Mouse (Mus musculus): ENCODE measurements at regions not wholly inside any gene's neighbourhood (a gene's known extent, or its start where the extent isn't known, plus 50 kb on each side); places are given as distances from the start of the nearest gene placed in this dataset.

- Histone ChIP-seq H3K27ac (replicated peaks; ENCODE audit: low read depth, low read length) (no peak overlapping the region), H3K4me3 (ENCODE audit: low read depth, low read length) (no peak overlapping the region), H3K9ac (replicated peaks; ENCODE audit: low read length) (no peak overlapping the region), H3K4me1 (ENCODE audit: control insufficient read depth, insufficient read depth, low read length) (no peaks in the 10 kb centered on the region), H3K4me2 (ENCODE audit: low read depth, low read length) (no peak overlapping the region), H3K36me3 (replicated peaks; ENCODE audit: control insufficient read depth, insufficient read depth, low read depth, low read length) (no peaks in the 10 kb centered on the region), H3K9me3 (replicated peaks; ENCODE audit: control insufficient read depth, low read length) (no peaks in the 10 kb centered on the region), H3K27me3 (ENCODE audit: control insufficient read depth, insufficient read depth, low read length) (no peaks in the 10 kb centered on the region)
- WGBS = 42% methylated on average over 17 of the region's 17 CpGs
- ATAC-seq (replicated peaks; ENCODE audit: insufficient number of reproducible peaks, low FRiP score, low TSS enrichment, low read depth) (peak; percentile 96), DNase-seq (ENCODE audit: low spot score) (peak; percentile 84)
These were observed 198.6 kb upstream of the Hs6st1 start for GRCm38 (mm10) chr1:35869381-35870143.

- Histone ChIP-seq H3K9ac (replicated peaks; ENCODE audit: low read length) (no peak overlapping the region), H3K4me1 (ENCODE audit: control insufficient read depth, insufficient read depth, low read length) (no peaks in the 10 kb centered on the region), H3K27ac (replicated peaks; ENCODE audit: low read depth, low read length) (no peak overlapping the region), H3K27me3 (ENCODE audit: control insufficient read depth, insufficient read depth, low read length) (no peaks in the 10 kb centered on the region), H3K36me3 (replicated peaks; ENCODE audit: control insufficient read depth, insufficient read depth, low read depth, low read length) (no peaks in the 10 kb centered on the region), H3K9me3 (replicated peaks; ENCODE audit: control insufficient read depth, low read length) (no peaks in the 10 kb centered on the region), H3K4me3 (ENCODE audit: low read depth, low read length) (no peak overlapping the region), H3K4me2 (ENCODE audit: low read depth, low read length) (no peak overlapping the region)
- DNase-seq (ENCODE audit: low spot score) (no peak), ATAC-seq (replicated peaks; ENCODE audit: insufficient number of reproducible peaks, low FRiP score, low TSS enrichment, low read depth) (no peak)
- WGBS = 79% methylated on average over 9 of the region's 9 CpGs
These were observed 197.9 kb upstream of the Hs6st1 start for GRCm38 (mm10) chr1:35870144-35870827.

GRCm38 (mm10) chr1:35873038-35873437, 195.2 kb upstream of the Hs6st1 start:
- no peak overlapping the region for H3K9ac ChIP-seq (replicated peaks; ENCODE audit: low read length)
- 94% methylated on average over 2 of the region's 2 CpGs for WGBS
- no peaks in the 10 kb centered on the region for H3K27me3 ChIP-seq (ENCODE audit: control insufficient read depth, insufficient read depth, low read length)
- no peaks in the 10 kb centered on the region for H3K4me1 ChIP-seq (ENCODE audit: control insufficient read depth, insufficient read depth, low read length)
- DNase-seq (ENCODE audit: low spot score) = no peak
- no peaks in the 10 kb centered on the region for H3K9me3 ChIP-seq (replicated peaks; ENCODE audit: control insufficient read depth, low read length)
- no peak overlapping the region for H3K4me2 ChIP-seq (ENCODE audit: low read depth, low read length)
- no peak overlapping the region for H3K4me3 ChIP-seq (ENCODE audit: low read depth, low read length)
- no peak overlapping the region for H3K27ac ChIP-seq (replicated peaks; ENCODE audit: low read depth, low read length)
- H3K36me3 ChIP-seq (replicated peaks; ENCODE audit: control insufficient read depth, insufficient read depth, low read depth, low read length) = no peaks in the 10 kb centered on the region
- ATAC-seq (replicated peaks; ENCODE audit: insufficient number of reproducible peaks, low FRiP score, low TSS enrichment, low read depth) = no peak

- Histone ChIP-seq H3K4me1 (ENCODE audit: control insufficient read depth, insufficient read depth, low read length) (no peaks in the 10 kb centered on the region), H3K9me3 (replicated peaks; ENCODE audit: control insufficient read depth, low read length) (no peaks in the 10 kb centered on the region), H3K4me2 (ENCODE audit: low read depth, low read length) (no peak overlapping the region), H3K27me3 (ENCODE audit: control insufficient read depth, insufficient read depth, low read length) (no peaks in the 10 kb centered on the region), H3K9ac (replicated peaks; ENCODE audit: low read length) (no peak overlapping the region), H3K4me3 (ENCODE audit: low read depth, low read length) (no peak overlapping the region), H3K27ac (replicated peaks; ENCODE audit: low read depth, low read length) (no peak overlapping the region), H3K36me3 (replicated peaks; ENCODE audit: control insufficient read depth, insufficient read depth, low read depth, low read length) (no peaks in the 10 kb centered on the region)
- DNase-seq (ENCODE audit: low spot score) = no peak
- ATAC-seq (replicated peaks; ENCODE audit: insufficient number of reproducible peaks, low FRiP score, low TSS enrichment, low read depth) = no peak
- 71% methylated on average over 11 of the region's 11 CpGs for WGBS
These were observed 192.9 kb upstream of the Hs6st1 start for GRCm38 (mm10) chr1:35875210-35875811.

- Histone ChIP-seq H3K9ac (replicated peaks; ENCODE audit: low read length) (no peak overlapping the region), H3K27me3 (ENCODE audit: control insufficient read depth, insufficient read depth, low read length) (no peaks in the 10 kb centered on the region), H3K36me3 (replicated peaks; ENCODE audit: control insufficient read depth, insufficient read depth, low read depth, low read length) (no peaks in the 10 kb centered on the region), H3K27ac (replicated peaks; ENCODE audit: low read depth, low read length) (no peak overlapping the region), H3K9me3 (replicated peaks; ENCODE audit: control insufficient read depth, low read length) (no peaks in the 10 kb centered on the region), H3K4me3 (ENCODE audit: low read depth, low read length) (no peak overlapping the region), H3K4me2 (ENCODE audit: low read depth, low read length) (no peak overlapping the region), H3K4me1 (ENCODE audit: control insufficient read depth, insufficient read depth, low read length) (no peaks in the 10 kb centered on the region)
- ATAC-seq (replicated peaks; ENCODE audit: insufficient number of reproducible peaks, low FRiP score, low TSS enrichment, low read depth) (no peak), DNase-seq (ENCODE audit: low spot score) (no peak)
- 85% methylated on average over 4 of the region's 4 CpGs for WGBS
These were observed 189.8 kb upstream of the Hs6st1 start for GRCm38 (mm10) chr1:35878426-35878825.

- H3K4me1 ChIP-seq (ENCODE audit: control insufficient read depth, insufficient read depth, low read length) = no peaks in the 10 kb centered on the region
- H3K4me3 ChIP-seq (ENCODE audit: low read depth, low read length) = no peak overlapping the region
- no peak overlapping the region for H3K4me2 ChIP-seq (ENCODE audit: low read depth, low read length)
- WGBS = 85% methylated on average over 11 of the region's 11 CpGs
- H3K9me3 ChIP-seq (replicated peaks; ENCODE audit: control insufficient read depth, low read length) = no peaks in the 10 kb centered on the region
- H3K9ac ChIP-seq (replicated peaks; ENCODE audit: low read length) = no peak overlapping the region
- DNase-seq (ENCODE audit: low spot score) (no peak), ATAC-seq (replicated peaks; ENCODE audit: insufficient number of reproducible peaks, low FRiP score, low TSS enrichment, low read depth) (no peak)
- H3K27me3 ChIP-seq (ENCODE audit: control insufficient read depth, insufficient read depth, low read length) = no peaks in the 10 kb centered on the region
- H3K36me3 ChIP-seq (replicated peaks; ENCODE audit: control insufficient read depth, insufficient read depth, low read depth, low read length) = no peaks in the 10 kb centered on the region
- H3K27ac ChIP-seq (replicated peaks; ENCODE audit: low read depth, low read length) = no peak overlapping the region
These were observed 188.7 kb upstream of the Hs6st1 start for GRCm38 (mm10) chr1:35879388-35880093.

- no peak for DNase-seq (ENCODE audit: low spot score)
- Histone ChIP-seq H3K4me1 (ENCODE audit: control insufficient read depth, insufficient read depth, low read length) (no peaks in the 10 kb centered on the region), H3K4me2 (ENCODE audit: low read depth, low read length) (no peak overlapping the region), H3K27ac (replicated peaks; ENCODE audit: low read depth, low read length) (no peak overlapping the region), H3K27me3 (ENCODE audit: control insufficient read depth, insufficient read depth, low read length) (no peaks in the 10 kb centered on the region), H3K9me3 (replicated peaks; ENCODE audit: control insufficient read depth, low read length) (no peaks in the 10 kb centered on the region), H3K9ac (replicated peaks; ENCODE audit: low read length) (no peak overlapping the region), H3K36me3 (replicated peaks; ENCODE audit: control insufficient read depth, insufficient read depth, low read depth, low read length) (no peaks in the 10 kb centered on the region), H3K4me3 (ENCODE audit: low read depth, low read length) (no peak overlapping the region)
- WGBS = 81% methylated on average over 6 of the region's 6 CpGs
- ATAC-seq (replicated peaks; ENCODE audit: insufficient number of reproducible peaks, low FRiP score, low TSS enrichment, low read depth) = no peak
These were observed 187.5 kb upstream of the Hs6st1 start for GRCm38 (mm10) chr1:35880562-35881265.
